Mouse (Mus musculus) adrenal gland, postnatal 10 days (tissue): ENCODE measurements around the gene Fnip1. TPM values are rescaled to one million over a fixed set of nuclear protein-coding genes. Genes with fewer than 3 reads are reported as not detected.

Experiments used
- DNase-seq: peaks from one replicate; pipeline ENCODE4 v3.0.0; 2021; ENCODE audit warnings: mixed read lengths
- total RNA-seq, 2 experiments: library from RNA; stranded (reverse); gene quantifications; 2 replicates each; pipeline ENCODE4 v1.2.3; 2021

The Fnip1 gene
- total RNA-seq, 2 experiments from 2014 or later: 26.1 to 27.4 TPM

- DNase-seq: no peak
Measured at GRCm38 (mm10) chr11:54458168-54458567, 20.2 kb downstream of the Fnip1 start.

DNA sequence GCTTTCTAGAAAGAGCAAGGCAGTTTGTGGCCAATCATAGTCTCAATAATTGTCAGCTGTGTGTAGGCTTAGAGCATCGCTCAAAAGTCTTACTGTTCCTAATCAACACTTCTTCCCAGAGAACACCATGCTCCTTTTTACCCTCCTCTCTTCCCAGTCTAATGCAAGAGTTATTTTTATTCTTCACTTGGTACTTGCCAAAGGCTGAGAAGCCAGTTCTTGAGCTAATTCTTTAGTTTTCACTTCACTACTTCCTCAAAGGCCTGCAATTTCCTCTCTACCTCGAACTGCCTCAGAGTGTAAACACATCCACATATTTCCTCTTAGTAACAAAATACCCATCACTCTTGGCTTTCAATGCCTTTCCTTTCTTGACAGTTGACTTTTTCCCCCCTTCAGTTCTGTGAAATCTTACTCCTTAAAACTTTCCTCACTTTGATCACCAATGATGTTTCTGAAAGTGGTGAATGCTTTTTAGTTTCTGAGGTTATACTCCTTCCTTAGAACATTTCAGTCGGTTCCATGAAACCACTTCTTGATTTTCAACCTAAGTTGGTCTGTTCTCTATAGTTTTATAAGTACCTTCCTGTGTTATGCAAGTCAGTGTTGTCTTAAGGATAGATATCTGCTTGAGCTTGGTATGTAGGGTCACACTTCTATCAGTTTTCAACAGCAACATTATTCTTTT, 26.7 kb downstream of the Fnip1 start:
- no peak for DNase-seq

- DNase-seq: no peak
Measured at GRCm38 (mm10) chr11:54472231-54472630, 34.2 kb downstream of the Fnip1 start.

GRCm38 (mm10) chr11:54478414-54478813, 40.4 kb downstream of the Fnip1 start:
- peak; percentile 13 for DNase-seq

DNA sequence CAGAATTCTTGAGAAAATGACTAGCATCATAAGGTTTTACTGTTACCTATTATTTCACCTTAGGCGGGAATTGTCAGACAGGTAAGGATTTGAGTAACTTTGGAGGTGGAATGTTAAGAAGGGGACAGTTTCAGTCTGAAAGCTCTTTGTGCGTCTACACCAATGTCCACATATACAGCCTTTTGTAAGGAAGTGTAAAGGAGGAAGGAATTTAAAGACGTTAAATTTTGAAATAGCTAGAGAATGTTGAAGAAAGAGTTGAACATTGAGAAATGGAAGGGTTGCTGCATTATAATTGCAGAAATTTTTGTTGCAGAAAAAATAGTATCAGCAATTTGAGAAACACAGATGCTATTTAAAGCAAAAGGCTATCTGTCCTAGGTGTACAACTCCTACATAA, 48.0 kb downstream of the Fnip1 start:
- DNase-seq: no peak

DNA sequence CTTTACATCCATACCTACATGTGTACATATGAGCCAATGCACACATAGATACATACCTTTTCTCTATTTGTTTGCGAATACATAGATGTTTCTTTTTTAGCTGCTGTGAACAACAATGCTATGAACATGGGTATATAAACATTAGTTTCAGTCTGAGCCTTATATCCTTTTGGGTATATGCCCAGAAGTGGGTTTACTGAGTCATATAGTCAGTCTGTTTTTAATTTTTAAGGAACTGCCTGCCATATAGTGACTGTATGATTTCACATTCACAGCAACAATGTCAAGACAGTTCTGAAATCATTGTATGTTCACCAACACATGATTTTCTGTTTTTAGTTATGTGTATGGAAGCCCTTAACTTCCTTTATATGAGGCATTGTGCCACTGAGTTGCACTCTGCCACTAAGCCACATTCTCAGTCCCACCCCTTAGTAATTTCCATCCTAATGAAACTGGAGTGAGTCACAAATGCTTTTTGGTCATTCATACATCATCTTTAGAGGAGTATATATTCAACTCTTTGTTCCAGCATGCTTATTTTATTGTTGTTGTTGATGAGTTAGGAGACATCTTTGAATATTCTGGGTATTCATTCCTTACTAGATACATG, 54.1 kb downstream of the Fnip1 start:
- DNase-seq: no peak

DNA sequence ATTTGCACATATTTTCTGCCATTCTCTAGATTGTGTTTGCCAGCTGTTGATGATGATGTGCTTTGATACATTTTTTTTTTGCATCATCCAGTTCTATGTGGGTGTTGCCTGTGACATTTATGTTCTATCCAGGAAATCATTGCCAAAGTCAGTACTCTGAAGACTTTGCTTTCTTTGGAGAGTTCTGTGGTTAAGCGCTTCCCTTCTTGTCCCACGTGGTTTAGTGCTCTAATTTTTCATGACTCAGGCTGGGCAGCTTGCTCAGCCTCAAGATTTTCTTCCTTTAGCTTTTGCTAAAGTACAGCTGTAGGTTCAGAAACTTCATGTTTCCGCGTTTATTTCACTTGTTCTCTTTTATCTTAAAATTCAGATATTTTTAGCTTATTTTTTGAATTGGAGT, 54.6 kb downstream of the Fnip1 start:
- no peak for DNase-seq

DNA sequence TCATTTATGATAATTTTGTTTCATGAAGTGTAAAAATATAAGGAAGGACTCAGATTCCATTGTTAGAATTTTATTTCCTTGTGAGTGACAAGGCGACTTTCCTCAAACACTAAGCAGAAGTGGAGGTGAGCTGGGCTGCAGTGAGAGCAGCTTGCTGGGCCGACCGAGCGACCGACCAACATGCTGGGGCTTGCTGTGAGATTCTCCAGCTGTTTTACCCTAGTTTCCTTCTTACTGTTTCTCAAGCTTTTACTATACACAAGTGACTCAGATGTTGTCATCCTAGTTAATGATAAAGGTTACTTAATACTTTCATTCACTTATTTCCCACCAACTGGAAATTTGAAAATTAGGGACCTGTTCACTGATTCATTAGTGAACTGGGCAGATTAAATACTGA, 61.8 kb downstream of the Fnip1 start:
- DNase-seq: no peak

GRCm38 (mm10) chr11:54502546-54503245, 64.7 kb downstream of the Fnip1 start:
- no peak for DNase-seq

GRCm38 (mm10) chr11:54513584-54513983, 75.6 kb downstream of the Fnip1 start:
- no peak for DNase-seq

GRCm38 (mm10) chr11:54521927-54522528, 84.0 kb downstream of the Fnip1 start:
- peak; percentile 21 for DNase-seq

DNA sequence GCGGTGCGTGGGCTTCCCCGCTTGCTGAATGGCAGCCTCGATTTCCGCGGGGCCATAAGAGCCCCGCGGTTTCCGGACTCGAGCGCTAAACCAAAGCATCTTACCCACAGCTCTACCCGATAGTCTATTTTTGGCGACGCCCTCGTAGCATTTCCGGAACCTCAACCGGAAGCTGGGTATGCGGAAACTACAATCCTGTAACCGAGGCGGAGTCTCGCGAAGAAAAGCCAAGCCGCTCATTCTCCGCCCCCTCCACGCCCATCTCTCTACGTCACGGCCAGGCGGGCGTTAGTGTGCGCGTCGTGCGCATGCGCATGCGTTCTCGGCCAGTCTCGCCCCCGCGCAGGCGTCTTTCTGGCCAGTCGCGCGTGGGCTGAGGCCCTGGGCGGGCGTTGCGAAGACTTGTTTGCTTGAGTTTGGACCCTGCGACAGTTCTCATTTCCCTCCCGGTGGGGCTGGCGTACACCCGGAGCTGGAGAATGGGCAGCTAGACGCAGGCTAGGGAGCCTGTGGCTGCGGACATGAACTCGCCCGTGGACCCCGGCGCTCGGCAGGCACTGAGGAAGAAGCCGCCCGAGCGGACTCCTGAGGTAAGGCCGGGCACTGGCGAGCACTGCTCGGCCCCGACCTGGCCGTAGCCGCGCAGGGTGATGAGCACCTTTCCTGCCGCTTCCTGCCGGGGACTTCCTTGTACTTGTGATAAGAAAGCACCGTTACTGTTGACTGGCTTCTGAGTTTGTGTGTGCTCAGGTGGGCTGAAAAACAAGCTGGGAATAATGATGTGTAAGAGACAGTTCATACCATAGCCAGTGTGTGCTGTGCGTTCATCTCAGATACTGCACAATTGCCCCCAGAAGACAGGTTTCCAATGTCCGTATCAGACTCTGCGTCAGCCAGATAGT, 84.8 kb downstream of the Fnip1 start, which contains the start of gene Rapgef6:
Rapgef6 (plus strand) TSS at position 319 of the 902 bp plus-strand sequence.
- DNase-seq: peak; percentile 100

GRCm38 (mm10) chr11:54523431-54524001, 85.5 kb downstream of the Fnip1 start:
- no peak for DNase-seq

DNA sequence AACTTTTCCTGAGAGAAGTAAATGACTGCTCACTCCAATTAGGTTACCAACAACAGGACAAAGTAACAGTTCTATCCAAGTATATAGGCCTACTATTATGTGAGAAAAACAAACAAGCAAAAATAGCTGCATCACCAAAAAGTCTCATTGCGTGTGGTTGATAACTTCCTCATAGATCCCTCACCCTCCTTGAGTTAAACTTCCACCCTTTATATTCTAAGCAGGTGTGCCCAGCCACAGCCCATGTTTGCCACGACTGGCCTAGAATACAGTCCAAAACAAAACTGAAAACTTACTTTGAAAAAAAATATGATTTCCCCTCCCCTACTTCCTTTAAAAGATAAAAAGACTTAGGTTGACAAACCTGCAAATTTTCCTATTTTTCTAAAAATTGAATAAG, 90.0 kb downstream of the Fnip1 start:
- DNase-seq: no peak

- peak; percentile 15 for DNase-seq
Measured at GRCm38 (mm10) chr11:54530391-54530790, 92.4 kb downstream of the Fnip1 start.

- no peak for DNase-seq
Measured at GRCm38 (mm10) chr11:54530916-54531315, 92.9 kb downstream of the Fnip1 start.

- no peak for DNase-seq
Measured at GRCm38 (mm10) chr11:54533834-54534233, 95.8 kb downstream of the Fnip1 start.

DNA sequence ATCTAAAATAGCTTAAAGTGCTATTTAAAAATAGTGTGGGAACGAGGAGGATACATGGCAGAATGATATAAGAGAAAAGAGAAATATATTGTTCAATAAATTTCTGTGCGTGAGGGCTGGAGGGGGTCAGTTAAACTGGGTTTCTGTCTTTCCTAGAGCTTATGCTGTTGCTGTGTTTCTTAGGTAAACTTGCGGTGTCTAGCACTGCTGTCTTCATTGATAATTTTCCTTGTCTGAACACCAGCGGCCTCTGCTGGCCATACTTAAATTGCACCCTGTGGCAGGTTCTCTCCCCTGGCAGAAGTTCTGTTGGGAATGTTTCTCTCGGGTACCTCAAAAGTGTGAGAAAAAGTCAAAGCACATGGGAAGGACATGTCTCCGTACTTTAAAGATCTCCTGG, 96.9 kb downstream of the Fnip1 start:
- DNase-seq: peak; percentile 87

- DNase-seq: no peak
Measured at GRCm38 (mm10) chr11:54539031-54539430, 101.0 kb downstream of the Fnip1 start.

DNA sequence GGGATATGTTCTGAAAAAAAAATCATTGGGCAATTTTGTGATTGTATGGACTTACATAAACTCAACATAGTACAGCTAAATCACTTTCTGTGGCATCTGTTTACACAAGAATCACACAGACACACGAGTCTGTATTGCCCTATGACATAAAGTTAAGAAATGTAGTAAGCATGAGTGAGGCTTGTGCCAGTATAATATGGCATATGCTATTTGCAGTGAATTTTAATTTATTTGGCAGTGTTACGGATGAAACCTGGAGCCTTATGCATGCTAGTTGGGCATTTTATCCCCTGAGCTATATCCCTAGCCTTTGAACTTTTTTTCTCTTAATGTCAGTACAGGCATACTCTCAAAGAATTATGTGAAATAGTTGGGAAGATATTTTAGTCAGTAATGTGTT, 101.5 kb downstream of the Fnip1 start:
- no peak for DNase-seq

- no peak for DNase-seq
Measured at GRCm38 (mm10) chr11:54540328-54540727, 102.3 kb downstream of the Fnip1 start.

DNA sequence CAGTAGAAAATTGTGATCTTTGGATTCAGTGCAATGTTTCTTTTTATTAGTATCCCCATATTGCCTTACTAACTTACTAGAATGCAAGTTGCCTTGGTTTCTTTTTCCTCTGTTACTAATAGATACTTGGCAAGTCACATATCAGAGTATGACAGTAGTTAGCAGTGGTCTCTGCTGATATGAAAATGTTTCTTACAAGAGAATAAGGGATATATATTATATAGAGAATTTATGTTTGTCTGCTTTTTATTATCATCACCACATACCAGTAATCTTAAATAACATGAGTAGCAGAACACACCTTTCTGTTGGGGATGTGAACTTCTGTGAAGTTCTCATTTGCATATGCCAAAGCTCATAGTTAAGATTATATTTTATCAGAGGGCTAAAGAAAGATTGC, 104.4 kb downstream of the Fnip1 start:
- DNase-seq: no peak
